Mouse (Mus musculus) embryo, embryonic 11 days (tissue): ENCODE data around the gene Slc45a3.

Experiments used
- DNase-seq: peaks from one replicate; pipeline ENCODE4 v3.0.0-alpha.2; 2015

Gene Slc45a3

GRCm38 (mm10) chr1:132032172-132032571 is 69.4 kb downstream of the Slc45a3 start:
- DNase-seq, result no peak
